Mouse (Mus musculus): ENCODE measurements around the gene Susd3.

The Susd3 gene

GRCm38 (mm10) chr13:49209306-49209705 is 39.2 kb downstream of the Susd3 start:
- no peak for DNase-seq

GRCm38 (mm10) chr13:49206341-49206740 is 42.2 kb downstream of the Susd3 start:
- no peak for DNase-seq

- peak; percentile 74 to 78 for DNase-seq
These were observed 43.0 kb downstream of the Susd3 start for GRCm38 (mm10) chr13:49205381-49205998.

DNA sequence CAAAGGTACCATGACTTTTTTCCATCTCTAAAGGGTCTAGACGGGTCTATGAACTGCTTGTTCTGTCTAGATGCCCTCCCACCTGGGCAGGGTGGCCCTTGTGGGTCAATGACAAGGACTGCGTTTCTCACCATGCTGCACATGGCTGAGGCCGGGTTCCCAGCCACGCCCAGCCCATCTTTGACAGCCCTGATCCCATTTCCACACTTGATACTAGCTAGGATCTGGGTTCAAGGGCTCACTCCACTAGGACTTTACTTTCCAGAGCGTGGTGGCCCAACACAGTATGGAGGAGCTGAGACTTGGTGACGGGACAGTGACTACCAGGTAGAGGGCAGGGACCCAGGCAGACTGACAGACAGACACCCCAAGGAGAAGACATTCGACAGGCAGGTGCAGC is 46.0 kb downstream of the Susd3 start:
- no peak for DNase-seq

GRCm38 (mm10) chr13:49200688-49201087 is 47.8 kb downstream of the Susd3 start:
- DNase-seq: no peak

DNA sequence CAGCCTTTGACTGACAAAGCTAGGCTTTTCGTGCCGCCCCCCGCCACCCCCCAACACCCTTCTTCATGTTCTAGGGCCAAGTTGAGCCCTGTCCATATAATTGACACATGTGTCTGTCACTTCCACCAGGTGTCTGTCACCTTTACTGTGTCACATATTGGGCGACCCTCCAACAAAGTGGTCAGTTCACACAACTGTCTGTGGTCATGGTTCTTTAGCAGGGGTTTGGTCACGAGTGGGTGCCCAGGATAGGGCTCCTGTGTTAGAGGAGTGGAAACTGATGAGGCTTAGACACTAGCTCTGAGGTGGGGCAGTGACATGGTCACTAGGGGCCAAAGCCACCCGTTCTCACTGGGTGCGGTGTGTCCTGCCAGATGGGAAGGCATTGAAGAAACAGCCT is 48.6 kb downstream of the Susd3 start:
- DNase-seq: no peak

DNA sequence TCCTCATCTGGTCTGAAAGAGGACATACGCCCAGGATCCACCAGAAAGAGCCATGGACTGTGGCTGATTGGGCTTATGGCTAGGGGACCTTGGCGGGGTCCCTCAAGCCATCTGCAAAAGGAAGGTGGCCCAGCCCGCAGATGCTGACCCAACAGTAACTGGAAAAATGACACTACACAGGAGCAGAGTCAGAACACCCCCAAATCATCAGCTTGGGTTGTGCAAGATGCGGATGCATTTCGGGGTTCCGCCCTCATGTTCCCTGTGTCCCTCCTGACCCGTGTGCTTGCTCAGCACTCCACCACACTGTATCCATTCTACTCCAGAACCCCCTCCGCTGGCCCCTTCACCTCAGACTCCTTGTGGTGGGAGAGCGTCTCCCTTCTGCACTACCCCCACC is 49.8 kb downstream of the Susd3 start:
- DNase-seq: no peak

GRCm38 (mm10) chr13:49196766-49197165 is 51.7 kb downstream of the Susd3 start:
- DNase-seq: peak; percentile 32 to 41

- DNase-seq: no peak
These were observed 52.3 kb downstream of the Susd3 start for GRCm38 (mm10) chr13:49196211-49196610.

- DNase-seq: no peak
These were observed 52.9 kb downstream of the Susd3 start for GRCm38 (mm10) chr13:49195651-49196050.

DNA sequence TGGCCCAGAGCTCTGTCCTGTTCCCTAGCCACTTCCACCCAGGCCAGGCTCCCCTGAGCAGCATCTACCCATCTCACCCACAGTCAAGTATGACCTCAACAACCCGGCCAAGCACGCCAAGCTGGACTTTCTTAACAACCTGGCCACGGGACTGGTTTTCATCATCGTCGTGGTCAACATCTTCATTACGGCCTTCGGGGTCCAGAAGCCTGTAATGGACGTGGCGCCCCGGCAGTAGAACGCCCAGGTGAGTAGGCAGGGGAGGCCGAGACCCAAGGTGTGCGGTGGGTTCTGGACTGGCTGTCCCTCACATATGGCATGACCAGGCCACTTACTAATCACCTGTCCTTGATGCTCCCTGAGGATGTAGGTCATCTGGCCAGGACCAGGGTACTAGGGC is 53.7 kb downstream of the Susd3 start:
- DNase-seq: no peak

DNA sequence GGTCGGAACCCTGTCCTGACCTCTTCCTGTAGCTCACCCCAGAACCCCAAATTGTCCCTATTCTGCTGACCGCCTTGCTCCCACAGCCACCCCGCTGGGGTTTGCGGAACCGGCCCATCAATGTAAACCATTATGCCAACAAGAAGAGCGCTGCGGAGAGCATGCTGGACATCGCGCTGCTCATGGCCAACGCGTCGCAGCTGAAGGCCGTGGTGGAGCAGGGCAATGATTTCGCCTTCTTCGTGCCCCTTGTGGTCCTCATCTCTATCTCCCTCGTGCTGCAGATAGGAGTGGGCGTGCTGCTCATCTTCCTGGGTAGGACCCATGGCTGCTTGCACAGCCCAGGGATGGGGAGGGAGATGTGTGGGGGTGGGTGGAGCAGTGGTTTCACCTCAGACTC is 54.9 kb downstream of the Susd3 start:
- no peak for DNase-seq

DNA sequence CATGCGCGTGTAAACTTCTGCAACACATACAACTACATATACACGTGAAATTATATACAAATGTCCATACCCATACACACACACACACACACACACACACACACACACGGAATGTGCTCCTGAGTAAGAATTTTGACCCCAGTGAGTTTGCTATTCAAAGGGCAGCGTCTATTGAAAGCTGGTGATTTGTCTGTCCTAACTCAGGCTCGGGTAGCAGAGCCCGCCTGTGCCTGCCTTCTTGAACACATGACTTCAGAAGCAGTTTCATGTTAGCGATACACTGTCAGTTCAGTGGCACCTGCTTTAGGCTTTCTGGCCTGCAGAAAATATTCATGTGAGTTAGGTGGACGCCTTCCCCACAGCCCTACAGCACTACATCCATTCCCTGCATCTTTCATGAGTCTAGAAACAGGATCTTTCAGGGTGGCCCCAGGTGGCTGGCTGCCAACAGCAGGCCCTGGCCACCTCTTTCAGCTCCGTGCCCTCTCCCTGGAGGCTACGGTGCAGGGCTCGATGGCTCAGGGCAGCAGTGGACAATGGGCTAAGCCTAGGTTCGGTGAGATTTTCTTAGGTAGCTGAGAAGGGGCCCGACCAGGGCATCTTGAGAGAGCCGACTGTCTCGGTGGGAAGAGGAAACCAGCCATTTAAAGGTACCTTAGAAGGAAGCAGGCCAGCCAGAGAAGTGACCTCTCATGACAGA is 56.2 kb downstream of the Susd3 start:
- no peak for DNase-seq

- DNase-seq: no peak
These were observed 56.9 kb downstream of the Susd3 start for GRCm38 (mm10) chr13:49191673-49192035.

DNA sequence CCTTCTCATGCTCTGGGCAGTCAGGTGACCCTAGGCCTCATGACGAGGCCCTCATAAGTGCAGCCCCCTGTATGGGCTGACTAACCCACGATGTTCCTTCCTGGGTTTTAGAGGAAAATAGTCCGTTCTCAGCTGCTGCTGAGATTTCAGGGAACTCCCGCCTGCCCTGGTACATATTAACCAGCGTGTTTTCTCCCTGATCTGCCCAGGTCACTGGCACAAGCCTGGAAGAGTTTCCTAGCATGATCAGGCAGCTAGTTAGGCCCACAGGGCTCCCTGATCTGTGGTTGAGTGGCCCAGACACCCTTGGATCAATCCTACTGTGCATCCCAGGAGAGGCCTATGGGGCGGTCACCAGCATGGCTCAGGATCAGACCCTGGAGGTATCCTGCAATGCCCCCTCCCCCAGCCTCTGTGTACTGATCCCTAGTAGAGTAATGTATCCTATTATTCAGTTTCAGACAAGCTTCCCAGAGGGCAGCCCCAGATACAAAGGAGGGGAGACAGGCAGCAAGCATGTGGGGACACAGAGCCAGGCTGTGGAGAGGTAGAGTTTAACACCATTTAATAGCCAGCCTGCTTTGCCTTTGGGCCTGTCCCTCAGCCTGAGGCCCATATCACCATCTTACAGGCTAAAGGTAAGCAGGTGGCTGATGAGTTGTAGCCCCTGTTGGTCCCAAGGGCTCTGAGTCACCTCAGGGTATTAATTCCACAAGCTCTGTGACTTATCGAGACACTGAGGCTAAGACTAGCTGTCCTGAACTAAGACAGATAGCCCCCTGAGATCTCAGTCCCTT is 57.4 kb downstream of the Susd3 start:
- DNase-seq: no peak

DNA sequence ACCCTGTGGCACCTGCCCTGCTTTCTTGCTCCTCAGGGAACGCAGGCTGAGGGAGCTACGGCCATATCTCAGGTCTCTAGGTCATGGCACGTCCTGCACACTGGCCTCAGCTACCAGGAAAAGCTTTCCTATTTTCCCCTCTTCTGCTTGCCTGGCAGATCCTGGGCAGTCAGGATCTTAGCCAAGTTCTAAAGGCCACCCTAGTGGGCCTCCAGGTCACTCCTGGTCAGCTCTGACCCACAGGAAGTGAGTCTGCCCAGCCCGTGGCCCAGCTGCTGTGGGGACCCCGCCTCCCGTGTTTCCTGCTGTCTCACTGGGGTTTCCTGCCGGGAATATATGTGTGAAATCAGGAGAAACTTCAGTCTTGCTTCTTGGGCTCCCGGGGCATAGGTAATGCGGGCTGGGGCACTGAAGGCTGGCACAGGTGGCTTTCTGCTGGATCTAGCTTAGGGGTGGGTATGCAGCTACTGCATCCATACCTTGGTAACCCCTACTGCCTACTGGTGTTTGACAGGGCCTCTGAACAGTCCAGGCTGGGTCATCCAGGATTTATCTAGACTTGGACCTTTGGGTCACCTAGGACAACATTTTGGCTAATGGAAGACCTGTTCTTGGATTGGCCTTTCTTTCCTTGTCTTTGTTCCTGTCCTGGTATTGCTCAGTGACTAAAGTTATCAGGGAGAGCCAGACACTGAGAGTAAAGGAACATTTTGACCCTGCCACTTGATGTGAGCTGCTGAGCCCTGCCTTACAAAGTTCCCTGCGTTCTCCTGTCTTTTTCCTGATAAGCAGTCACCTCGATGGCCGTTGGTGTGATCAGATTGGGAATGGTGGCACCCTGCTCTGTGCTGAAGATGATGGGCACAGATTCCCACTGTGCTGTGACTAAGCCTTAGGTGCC is 58.3 kb downstream of the Susd3 start:
- peak; percentile 71 to 75 for DNase-seq

GRCm38 (mm10) chr13:49188966-49189360 is 59.5 kb downstream of the Susd3 start:
- DNase-seq: no peak

GRCm38 (mm10) chr13:49188219-49188965 is 60.1 kb downstream of the Susd3 start:
- no peak for DNase-seq

- DNase-seq: peak; percentile 81 to 83
These were observed 61.0 kb downstream of the Susd3 start, which contains the start of gene Ninj1 for GRCm38 (mm10) chr13:49187288-49188218. Ninj1 (plus strand) TSS chr13:49187485.

DNA sequence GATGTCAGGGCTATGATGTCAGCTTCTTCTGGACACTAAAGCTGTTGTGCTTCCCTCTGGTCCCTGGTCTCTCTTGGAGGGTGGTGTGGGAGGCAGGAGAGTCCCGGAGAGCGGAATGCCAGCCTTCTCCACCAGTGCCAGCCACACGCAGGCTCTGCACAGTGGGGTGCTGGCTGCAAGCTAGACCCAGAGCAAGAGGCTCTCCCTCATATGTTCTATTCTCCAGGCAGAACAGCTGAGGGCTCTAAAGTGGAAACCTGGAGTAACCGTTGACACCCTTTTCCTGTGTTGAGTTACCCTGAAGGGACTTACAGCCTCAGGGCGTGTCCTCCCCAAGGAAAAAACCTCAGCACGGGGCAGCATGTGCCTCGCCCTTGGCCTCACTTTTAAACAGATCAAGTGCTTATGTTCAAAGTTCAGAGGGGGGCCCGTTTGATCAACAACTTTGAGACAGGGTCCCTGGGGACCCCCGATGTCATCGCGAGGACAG is 61.7 kb downstream of the Susd3 start:
- DNase-seq: no peak

DNA sequence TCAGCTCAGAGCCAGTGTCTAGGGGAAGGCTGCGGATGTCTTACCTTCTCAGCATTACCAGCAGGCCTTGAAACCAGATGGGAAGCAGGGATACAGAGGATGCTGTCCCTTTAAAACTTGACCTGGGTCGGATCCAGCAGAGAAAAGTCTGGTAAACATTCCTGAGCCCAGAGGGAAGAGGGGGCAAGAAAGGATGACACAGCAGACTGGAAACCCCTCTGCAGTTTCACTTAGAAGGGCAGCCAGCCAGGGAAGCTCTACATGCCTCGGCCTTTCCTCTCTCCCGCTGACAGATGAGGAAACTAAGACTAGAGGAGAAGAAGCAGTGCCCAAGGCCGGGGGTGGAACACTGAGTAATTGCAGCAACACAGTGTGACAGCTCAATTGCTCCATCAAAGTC is 64.9 kb downstream of the Susd3 start:
- DNase-seq: peak; percentile 27 to 28
